Mouse (Mus musculus): Measurements from ENCODE around the gene Zic2. TPM values are rescaled to one million over a fixed set of nuclear protein-coding genes. Genes with fewer than 3 reads are reported as not detected.
"Not testable (repeated sequence)": the region's sequence is repeated elsewhere in the genome, so short reads cannot be mapped to it uniquely, and the experiment has no call there.

Gene Zic2
- total RNA-seq, 2 experiments from 2014 or later = 19.0 to 20.2 TPM

DNA sequence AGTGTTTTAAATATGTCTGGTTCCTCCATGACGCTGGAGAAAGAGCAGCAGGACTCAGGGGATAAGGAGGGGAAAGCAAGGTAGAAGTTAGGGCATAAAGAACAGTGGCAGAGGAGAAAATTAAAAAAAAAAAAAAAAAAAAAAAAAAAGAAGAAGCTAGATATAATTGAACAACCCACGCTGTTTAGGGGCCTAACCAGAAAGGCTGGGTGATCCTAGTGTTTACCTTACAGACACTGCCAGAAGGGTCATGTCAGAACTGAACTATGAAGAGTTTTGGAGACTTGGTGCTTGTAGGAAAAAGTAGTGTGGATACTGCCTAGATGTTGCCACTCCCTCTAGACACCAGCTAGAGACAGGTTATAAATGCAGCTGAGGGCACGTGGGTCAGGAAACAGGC, 13.7 kb upstream of the Zic2 start:
- no peak for DNase-seq (ENCODE audit: low spot score in 2 of 2)

DNA sequence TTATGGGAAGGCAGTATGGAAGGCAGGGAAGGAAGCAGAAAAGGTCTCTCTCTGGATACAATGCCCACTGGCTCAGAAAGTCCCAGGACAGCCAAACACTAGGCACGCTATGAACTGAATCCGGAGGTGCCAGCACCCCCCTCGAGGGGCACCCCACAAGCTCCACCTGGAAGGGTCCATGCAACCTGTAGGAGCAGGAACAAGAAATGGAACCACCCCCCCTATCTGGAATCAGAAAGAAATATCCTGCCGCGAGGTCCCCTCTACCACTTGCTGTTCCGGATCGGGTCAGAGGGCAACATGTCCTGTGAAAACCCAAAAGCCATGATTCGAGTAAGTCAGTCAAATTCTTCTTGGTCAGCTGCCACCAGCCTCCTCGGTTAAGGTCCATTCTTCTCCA, 13.3 kb upstream of the Zic2 start:
- no peak for DNase-seq (ENCODE audit: low spot score in 2 of 2)

DNA sequence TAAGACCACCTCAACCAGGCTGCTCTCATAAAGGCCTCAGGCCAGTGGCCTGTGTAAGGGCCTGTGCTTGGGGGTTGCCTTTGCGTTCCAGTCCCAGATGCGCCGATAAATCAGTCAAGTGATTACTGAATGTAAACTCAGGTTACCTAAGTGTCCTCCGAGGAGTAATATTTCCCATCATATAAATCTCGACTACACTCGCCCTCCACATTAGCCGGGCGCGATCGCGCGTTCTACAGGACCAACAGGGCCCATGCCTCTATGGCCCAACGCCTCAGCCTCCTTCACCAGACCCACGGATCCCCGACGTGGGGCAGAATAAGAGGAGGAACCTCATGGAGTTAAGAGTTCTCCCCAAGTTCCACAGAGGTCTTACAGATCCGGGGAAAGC, 12.6 kb upstream of the Zic2 start:
- no peak for DNase-seq (ENCODE audit: low spot score in 2 of 2)

DNA sequence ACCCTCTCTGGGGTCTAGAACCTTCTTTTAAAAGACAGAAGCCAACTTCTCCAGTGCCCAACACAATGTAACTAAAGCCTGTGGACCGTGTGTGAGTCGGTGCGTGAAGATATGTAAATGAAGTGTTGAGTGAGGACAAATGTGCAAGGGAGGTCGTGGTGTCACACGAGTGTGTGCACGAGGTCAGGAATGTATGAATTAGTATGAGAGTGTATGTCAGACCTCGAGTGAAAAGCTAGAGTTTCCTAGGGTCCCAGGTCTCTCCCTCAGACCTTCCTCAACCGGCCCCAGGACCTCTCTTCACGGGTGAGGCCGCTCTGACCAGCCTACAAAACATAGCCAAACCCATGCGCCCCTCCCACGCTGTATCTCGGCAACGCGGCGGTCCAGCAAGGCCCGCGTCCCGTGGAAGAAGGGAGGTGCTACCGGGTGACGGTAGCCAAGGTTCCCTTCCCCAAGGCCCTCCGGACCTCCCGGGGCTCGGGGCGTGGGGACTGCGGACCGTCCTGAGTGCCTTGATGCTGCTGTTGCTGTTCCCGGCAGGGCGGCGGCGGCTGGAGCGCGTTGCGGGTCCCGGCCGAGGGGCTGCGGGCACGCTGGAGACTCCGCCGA, 12.0 kb upstream of the Zic2 start:
- no peak for DNase-seq (ENCODE audit: low spot score in 2 of 2)

DNA sequence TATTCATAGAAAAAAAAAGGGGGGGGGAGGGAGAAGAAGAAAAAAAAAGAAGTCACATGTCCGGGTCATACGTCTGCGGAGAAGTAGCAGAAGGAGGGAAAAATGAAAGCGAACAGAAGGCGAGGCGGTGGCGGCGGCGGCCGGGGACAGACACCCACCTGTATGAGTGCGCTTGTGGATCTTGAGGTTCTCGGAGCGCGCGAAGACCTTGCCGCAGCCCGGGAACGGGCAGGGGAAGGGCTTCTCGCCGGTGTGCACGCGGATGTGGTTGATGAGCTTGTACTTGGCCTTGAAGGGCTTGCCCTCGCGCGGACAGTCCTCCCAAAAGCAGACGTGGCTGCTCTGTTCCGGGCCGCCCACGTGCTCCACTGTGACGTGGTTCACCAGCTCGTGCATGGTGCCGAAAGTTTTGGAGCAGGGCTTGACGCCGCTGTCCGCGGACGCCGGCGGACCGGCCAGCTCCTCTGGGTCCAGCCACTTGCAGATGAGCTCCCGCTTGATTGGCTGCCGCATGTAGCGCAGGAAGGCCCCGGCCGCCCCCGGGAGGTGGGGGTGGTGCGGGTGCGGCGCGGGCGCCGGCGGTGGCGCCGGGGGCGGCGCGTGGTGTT, 11.4 kb upstream of the Zic2 start:
- not testable (repeated sequence) for DNase-seq (ENCODE audit: low spot score in 2 of 2)

DNA sequence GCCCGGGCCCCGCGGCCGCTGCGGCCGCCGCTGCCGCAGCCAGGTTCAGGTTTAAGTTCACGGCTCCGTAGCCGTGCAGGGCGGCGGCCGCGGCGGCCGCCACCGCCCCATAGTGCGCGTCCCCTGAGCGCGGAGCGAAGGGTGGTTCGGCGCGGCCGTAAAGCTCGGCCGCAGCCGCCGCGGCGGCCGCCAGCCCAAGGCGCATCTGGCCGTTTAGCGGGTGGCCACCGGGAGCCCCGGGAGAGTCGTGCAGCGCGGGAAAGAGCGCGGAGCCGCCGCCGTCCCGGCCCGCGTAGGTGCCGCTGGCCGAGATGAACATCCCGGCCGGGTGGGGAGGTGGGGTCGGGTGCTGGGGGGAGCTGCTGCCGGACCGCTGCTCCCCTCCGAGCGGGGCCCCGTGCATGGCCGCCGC, 10.9 kb upstream of the Zic2 start:
- no peak for DNase-seq (ENCODE audit: low spot score in 2 of 2)

DNA sequence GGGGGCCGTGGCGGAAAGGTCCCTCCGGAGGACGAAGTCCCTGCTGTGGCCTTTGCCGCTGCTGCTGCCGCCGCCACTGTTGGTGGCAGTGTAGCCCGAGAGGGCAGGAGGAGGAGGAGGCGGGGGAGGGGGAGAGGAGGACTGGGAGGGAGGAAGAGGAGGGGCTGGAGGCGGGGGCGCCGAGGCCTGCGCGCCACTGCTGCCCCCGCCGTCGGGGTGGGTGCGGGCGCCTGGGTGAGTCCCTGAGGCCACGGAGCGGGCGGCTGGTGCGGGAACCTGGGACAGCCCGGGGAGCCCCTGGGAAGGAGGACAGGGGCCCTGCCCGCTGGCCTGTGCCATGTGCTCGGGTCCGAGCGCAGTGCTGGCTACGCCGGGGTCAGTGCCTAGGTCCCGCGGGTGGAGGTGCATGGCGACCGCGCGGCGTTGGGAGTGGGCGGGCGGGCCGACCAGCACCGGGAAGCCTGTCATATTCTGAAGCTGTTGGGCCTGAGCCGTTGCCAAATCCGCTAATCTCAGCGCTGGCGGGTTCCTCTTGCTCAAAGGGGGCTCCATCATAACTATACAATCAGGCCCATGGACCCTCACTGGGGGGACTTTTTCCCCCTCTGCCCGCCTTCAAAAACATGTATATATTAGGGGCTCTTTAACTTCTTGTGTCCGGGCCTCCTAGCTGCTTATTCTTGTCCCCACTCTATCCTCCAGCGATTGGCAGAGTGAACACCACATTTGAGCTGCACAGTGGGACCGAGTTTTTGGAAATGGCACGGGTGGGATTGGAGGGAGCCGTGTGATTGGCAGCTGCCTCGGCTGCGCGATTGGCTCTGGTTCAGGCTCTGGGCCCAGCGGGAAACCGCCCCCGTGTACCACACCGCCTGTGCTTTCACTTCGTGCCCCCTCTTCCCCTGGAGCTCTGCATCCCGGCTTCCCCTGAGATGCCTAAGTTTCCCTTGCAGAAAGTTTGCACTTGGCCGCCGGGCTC, 10.2 kb upstream of the Zic2 start, which contains the start of gene Zic5:
TSS of gene Zic5 (minus strand) at position 915 of the 979 bp plus-strand sequence.
- no peak for DNase-seq (ENCODE audit: low spot score in 2 of 2)

DNA sequence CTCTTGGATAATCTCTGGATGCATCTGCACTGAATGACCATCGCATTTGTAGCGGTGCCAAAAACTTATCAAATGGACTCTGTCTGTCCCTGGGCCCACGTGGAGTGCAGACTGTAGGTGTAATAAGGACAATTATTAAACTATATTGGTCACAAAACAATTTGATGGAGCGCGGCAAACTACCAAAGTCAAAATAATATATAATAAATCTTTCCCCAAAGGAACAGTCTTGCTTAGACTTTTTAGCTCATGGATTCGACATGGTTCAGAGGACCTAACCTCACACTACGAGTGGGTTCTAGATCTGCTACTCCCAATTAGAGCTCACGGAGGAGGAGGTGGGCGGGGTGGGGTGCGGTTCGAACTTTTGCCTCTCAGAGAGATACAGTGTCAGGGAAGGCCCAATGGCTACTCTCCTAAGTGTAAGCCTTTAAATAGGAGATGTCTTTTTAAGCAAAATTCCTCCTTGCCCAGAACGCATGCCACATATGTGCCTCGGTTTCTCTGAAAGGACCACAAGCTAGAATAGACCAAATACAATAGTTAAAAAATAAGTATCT, 9.2 kb upstream of the Zic2 start:
- no peak for DNase-seq (ENCODE audit: low spot score in 2 of 2)

DNA sequence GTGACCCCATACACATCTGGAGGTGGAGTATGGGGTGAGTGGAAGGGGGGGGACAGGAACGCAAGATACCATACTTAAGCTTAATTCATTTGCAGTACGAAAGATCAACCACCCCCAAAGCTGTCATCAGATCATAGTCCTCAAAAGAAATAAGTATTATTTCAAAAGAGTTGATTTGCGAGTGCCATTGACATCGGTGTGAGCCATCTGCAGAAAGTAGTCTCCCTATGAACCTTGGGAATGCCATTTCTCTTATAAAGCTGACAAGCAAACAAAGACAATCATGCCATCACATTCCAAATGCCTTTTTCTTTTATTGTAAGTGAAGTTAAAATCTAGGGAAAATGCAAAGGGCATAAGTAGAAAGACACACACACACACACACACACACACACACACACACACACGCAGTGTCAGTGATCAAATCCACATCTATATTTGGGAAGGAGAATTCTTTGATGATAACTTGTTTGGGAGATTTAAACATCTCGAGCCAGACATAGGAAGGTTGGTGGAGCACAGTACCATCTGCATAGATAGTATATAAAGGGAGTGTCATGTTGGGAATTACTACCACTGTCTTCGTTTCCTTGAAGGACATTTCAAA, 8.4 kb upstream of the Zic2 start:
- no peak for DNase-seq (ENCODE audit: low spot score in 2 of 2)

DNA sequence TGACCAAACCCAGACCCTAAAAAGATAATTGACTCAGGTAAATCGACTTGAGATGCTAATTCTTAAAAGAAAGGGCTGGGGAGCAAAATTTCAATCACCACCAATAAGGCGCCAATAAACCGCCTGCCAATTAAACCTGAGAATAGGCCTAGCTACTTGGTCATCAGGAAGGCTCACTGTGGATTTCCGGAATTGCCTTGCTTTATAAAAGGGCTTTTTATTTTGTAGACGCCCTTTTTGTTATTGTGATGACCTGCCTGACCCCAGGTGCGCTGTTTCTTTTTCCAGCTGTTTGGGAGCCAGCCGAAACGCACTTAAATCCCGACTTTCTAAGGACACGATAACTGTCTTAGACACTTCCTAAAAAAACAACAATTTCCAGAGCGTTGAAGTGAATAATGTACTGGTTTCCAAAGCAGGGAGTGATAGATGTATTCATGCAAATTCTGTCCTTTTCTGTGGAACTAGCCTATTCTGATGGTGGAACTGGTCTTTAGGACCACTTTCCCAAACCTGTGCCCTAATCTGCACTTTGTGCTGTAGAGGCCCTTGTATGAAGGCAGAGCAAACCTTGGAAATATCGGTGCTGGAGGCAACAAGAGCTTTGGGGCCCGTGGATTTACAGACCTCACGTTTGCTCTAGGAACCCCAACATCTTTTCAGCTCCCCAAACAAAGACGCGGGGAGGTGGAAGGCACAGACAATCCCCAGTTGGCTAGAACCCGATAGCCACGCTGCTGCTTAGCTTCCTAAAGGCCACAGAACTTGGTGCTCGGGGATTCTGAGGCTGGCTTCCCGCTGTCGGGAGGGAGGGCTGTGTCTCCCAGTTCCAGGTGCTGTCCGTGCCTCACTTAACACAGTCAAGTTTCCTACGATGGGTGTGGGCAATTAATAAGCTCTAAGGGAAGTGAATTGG, 7.1 kb upstream of the Zic2 start:
- DNase-seq (ENCODE audit: low spot score in 2 of 2) = no peak

DNA sequence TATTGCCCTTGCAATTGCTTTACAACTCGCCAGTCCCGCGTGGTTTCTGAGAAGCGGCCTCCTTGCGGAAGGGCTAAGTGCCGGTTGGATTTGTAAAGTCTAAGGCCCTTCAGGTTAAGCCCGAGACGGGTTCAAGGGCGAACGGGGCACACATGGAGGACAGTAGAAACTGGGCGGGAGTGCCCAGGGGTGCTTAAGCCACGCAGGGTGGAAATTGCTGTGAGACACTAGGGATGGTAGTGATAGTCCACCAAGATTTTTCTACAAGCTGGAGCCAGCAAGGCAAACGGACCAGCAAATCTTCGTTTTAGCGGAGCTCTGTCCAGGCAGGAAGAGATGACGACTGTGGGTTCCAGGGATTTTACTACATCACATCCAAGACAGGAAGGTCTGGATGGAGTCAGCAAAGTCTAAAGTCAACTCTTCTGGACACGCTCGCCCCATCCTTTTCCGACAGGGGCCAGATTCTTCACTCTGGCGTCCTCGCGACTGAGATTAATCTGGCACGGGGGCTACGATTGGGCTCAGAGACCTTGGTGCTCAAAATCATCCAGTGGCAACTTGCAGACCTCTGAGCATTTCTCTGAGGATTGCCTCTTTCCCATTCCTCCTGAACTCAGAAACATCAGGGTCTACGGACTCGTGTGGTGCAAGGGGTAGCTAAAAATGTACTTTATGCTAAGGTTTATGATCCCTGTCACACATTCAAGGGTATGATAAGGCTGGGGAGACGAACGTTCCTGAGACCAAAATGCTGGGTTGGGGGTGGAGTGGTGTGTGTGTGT, 6.1 kb upstream of the Zic2 start:
- DNase-seq (ENCODE audit: low spot score in 2 of 2) = no peak

DNA sequence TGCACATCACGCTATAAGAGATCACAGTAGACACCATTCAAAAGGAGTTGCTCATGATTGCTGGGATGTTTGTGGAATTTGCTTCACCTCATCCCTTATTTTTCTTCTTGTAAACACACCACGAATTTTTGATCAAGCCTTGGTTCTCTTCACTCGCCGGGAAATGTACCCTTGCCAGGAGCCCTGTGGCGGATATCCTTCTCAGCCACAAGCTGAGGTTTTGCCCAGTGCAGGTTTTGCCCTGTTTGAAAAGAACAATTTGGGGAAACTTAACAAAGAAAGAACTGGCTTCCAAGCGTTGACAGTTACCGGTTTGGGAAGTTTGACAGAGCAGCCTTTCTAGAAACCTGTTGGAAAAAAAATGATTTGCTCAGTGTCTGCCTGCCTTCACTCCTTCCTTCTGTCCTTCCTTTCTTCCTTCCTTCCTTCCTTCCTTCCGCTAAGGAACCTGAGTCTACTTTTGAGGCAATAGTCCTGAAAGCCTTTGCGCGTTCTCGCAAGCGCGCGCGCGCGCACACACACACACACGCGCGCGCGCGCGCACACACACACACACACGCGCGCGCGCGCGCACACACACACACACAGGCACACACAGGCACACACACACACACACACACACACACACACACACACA, 3.7 kb upstream of the Zic2 start:
- no peak for DNase-seq (ENCODE audit: low spot score in 2 of 2)

DNA sequence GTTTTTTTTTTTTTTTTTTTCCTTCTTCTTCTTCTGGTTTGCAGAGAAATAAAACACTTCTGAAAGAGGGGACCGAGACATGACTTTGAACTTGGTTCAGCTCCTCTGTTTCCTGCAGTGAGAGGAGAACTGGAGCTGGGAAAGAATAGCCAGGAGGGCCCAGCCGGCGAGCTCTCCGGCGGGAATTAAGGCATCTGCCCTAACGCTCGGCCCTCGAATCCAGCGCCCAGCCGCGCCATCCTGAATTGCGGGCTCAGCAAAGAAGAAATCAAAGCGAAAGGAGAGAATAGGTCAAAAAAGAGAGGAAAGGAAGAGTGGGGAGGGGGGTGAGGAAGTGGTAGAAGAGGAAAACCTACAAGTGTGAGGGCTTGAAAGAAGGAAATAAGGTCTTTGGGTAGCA, 3.1 kb upstream of the Zic2 start:
- no peak for DNase-seq (ENCODE audit: low spot score in 2 of 2)

DNA sequence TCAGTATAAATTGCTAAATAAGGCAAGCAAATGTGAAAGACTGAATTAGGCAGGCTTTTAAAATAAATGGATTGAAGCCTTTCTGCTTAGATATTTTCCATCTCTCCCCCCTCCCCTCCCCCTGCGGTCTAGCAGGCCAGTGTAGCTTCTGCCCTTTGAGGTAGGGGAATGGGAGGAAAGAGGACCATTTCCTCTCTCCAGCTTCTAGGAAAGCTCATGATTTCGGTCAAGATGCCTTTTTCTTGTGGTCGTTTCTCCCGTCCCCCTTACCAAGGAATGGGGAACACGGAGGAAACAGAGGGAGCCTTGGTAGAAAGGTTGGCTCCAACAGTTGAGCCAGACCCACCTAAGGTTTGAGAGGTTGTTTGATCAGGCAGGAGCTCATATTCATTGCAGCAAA, 2.6 kb upstream of the Zic2 start:
- DNase-seq (ENCODE audit: low spot score in 2 of 2) = no peak

DNA sequence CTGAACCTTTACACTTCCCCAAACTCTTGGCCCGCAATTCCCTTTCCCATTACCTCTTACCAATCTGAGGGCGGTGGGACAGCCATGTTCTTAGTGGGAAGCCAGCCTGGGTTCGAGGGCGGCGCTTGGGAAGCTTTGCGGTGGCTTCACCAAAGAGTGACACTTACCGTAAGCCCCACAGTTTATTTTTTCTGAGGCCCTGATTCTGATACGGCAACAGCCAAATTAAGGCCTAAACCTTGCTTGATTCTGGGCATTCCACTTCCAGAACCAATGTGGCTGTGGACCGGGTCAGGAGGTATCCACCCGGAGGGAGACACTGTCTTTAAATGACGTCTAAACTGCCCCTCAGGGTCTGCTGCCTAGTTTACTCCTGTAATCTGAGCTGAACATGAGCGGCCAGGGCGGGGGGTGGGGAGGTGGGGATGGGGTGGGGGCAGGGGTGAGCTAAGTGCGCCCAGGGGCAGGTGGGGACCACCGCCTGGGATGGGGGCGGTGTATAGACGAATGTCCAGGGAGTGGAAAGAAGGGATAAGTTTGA, 2.0 kb upstream of the Zic2 start:
- DNase-seq (ENCODE audit: low spot score in 2 of 2) = no peak

DNA sequence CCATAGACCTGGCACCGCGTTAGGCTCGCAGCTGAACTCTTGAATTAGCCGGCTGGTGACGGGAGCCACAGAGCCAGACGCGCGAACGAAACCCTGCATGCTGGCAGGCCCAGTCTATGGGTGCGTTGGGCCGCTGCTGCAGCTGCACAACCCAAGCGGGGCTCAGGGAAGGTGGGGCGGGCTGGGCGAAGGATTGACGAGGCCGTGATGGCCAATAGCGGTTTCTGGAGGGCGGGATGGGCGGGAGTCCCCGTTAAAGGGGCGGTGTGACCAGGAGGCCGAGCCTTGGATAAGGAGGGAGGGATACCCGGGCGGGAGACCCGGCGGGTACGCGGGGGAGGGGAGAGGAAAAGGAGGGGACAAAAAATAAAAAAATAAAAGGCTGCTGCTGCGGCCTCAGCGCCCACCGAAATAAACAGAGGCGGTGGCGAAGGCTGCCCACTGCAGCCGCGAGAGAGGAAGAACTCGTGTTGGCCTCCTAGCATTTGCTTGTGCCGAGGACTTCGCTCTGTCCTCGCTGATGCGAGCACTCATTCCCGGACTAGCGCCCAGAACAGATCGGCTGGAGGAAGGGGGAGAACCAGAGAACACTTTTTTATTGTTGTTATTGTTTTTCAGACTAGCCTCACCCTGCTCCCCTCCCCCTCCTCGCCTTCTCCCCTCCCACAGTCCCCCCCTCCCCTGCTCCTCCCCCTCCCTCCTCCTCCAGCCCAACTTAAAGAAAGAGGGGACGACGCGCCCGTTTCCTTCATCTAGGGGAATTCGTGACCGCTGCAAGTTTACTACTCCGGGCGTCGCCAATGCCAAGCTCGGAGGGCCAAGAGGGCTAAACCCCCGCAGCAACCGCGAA, 969 bp upstream of the Zic2 start:
- DNase-seq (ENCODE audit: low spot score in 2 of 2) = no peak

DNA sequence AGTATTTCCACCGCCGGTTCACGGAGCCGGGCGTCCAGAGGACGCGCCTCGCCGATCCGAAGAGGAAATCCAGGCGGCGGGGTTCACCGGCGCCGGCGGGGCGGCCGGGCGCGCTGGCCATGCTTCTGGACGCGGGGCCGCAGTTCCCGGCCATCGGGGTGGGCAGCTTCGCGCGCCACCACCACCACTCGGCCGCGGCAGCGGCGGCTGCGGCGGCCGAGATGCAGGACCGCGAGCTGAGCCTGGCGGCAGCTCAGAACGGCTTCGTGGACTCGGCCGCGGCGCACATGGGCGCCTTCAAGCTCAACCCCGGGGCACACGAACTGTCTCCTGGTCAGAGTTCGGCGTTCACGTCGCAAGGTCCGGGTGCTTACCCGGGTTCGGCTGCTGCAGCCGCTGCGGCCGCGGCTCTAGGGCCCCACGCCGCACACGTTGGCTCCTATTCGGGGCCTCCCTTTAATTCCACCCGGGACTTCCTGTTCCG, 364 bp downstream of the Zic2 start:
- no peak for DNase-seq (ENCODE audit: low spot score in 2 of 2)
